Mouse (Mus musculus) stomach, embryonic 14.5 days (tissue): ENCODE results near the gene Apol6. TPM values are rescaled to one million over a fixed set of nuclear protein-coding genes. Genes with fewer than 3 reads are reported as not detected.

Source experiments
- polyA plus RNA-seq: library from polyadenylated mRNA; unstranded; fragments of >200 nt; fragmentation: Nextera tagmentation; extraction: Ambion mirVana; gene quantifications from 2 replicates; pipeline ENCODE4 v1.2.1, GENCODE M21; 2014

The Apol6 gene
- polyA plus RNA-seq, 1 experiment from 2014 or later: 0.12 TPM

Other genes starting within 250 kb of the Apol6 start
- 20.9 and 21.8 TPM in 2 replicates for gene Zfp251, start 173.3 kb upstream of the Apol6 start, polyA plus RNA-seq
- gene Zfp7, start 165.5 kb upstream of the Apol6 start, polyA plus RNA-seq: 13.0 and 13.9 TPM in 2 replicates
- 0.39 TPM in 1 of 2 replicates, not detected in the other for gene Gm49527, start 165.4 kb upstream of the Apol6 start, polyA plus RNA-seq
- 13.7 and 15.6 TPM in 2 replicates for gene Zfp647, start 119.3 kb upstream of the Apol6 start, polyA plus RNA-seq
- 75.7 and 76.5 TPM in 2 replicates for gene 1110038F14Rik, start 96.2 kb upstream of the Apol6 start, polyA plus RNA-seq
- 0.39 and 1.8 TPM in 2 replicates for gene Mb, start 5.9 kb downstream of the Apol6 start, polyA plus RNA-seq